Mouse (Mus musculus): ENCODE data around the gene Gli1.
"Not testable (repeated sequence)": the region's sequence is repeated elsewhere in the genome, so short reads cannot be mapped to it uniquely, and the experiment has no call there.

Gene Gli1

GRCm38 (mm10) chr10:127319969-127320368 lies 21.8 kb downstream of the Gli1 start:
- DNase-seq = no peak

- DNase-seq = no peak
Observed at GRCm38 (mm10) chr10:127318009-127318408, 23.8 kb downstream of the Gli1 start.

- no peak for DNase-seq
Observed at GRCm38 (mm10) chr10:127317277-127317676, 24.5 kb downstream of the Gli1 start.

- not testable (repeated sequence) for DNase-seq
Observed at GRCm38 (mm10) chr10:127314950-127315349, 26.8 kb downstream of the Gli1 start.

GRCm38 (mm10) chr10:127313516-127313915 lies 28.3 kb downstream of the Gli1 start:
- not testable (repeated sequence) for DNase-seq

- DNase-seq = no peak
Observed at GRCm38 (mm10) chr10:127312858-127313257, 28.9 kb downstream of the Gli1 start.

- DNase-seq = peak; percentile 90
Observed at GRCm38 (mm10) chr10:127312356-127312676, 29.5 kb downstream of the Gli1 start.

GRCm38 (mm10) chr10:127311476-127312355 lies 30.1 kb downstream of the Gli1 start, which contains the start of gene Mars:
TSS of gene Mars (minus strand) at chr10:127311786.
- DNase-seq = peak; percentile 89

- DNase-seq = no peak
Observed at GRCm38 (mm10) chr10:127310523-127311475, 31.0 kb downstream of the Gli1 start.

- DNase-seq = not testable (repeated sequence)
Observed at GRCm38 (mm10) chr10:127309167-127309566, 32.6 kb downstream of the Gli1 start.

- DNase-seq = no peak
Observed at GRCm38 (mm10) chr10:127303136-127303535, 38.6 kb downstream of the Gli1 start.

GRCm38 (mm10) chr10:127300361-127300760 lies 41.4 kb downstream of the Gli1 start:
- no peak for DNase-seq

- no peak for DNase-seq
Observed at GRCm38 (mm10) chr10:127297015-127297871, 44.5 kb downstream of the Gli1 start.

GRCm38 (mm10) chr10:127295986-127296794 lies 45.6 kb downstream of the Gli1 start:
- no peak for DNase-seq

GRCm38 (mm10) chr10:127294895-127295510 lies 46.8 kb downstream of the Gli1 start:
- no peak for DNase-seq

- no peak for DNase-seq
Observed at GRCm38 (mm10) chr10:127293590-127294113, 48.1 kb downstream of the Gli1 start.

- DNase-seq = no peak
Observed at GRCm38 (mm10) chr10:127292987-127293538, 48.7 kb downstream of the Gli1 start.

- no peak for DNase-seq
Observed at GRCm38 (mm10) chr10:127291881-127292638, 49.7 kb downstream of the Gli1 start.
